Mouse (Mus musculus) lung, adult 2 months (tissue): ENCODE results near the gene Myh1. TPM values are rescaled to one million over a fixed set of nuclear protein-coding genes. Genes with fewer than 3 reads are reported as not detected.

Experiments
- DNase-seq: peaks from one replicate; pipeline ENCODE4 v3.0.0; 2022
- H3K4me1 ChIP-seq: fragments of 200-500 bp; 2 replicates; pipeline ENCODE4 v1.6.1; 2011; ENCODE audit warnings: low read length; ENCODE audit not compliant: control insufficient read depth, insufficient read depth
- H3K4me3 ChIP-seq: fragments of 200-500 bp; replicated peaks from 2 replicates; pipeline ENCODE3; 2011; ENCODE audit warnings: low read depth, mild to moderate bottlenecking, control low read depth, low read length; ENCODE audit errors: extremely low read depth
- CTCF ChIP-seq: fragments of 200-500 bp; IDR thresholded peaks from 2 replicates; pipeline ENCODE4 v1.5.1; 2011; ENCODE audit warnings: mild to moderate bottlenecking, low read length, control low read depth; ENCODE audit not compliant: insufficient read depth
- POLR2A ChIP-seq: fragments of 200-500 bp; IDR thresholded peaks from 2 replicates; pipeline ENCODE4 v1.6.1; 2011; ENCODE audit warnings: low read depth, mild to moderate bottlenecking, control low read depth, low read length, borderline replicate concordance; ENCODE audit errors: extremely low read depth
- WGBS: fragments of 180-500 bp; shearing (Covaris S2); methylation state at CpG from one replicate; pipeline ENCODE4 v1.1.7; 2018; 5-methylcytosine and 5-hydroxymethylcytosine counted together
- polyA plus RNA-seq: library from polyadenylated mRNA; depleted of rRNA; stranded (reverse); fragments of >200 nt; gene quantifications from 2 replicates; pipeline ENCODE4 v1.2.3, GENCODE M21; 2012

Gene Myh1
- polyA plus RNA-seq, 1 experiment, result 51.3 TPM

DNA sequence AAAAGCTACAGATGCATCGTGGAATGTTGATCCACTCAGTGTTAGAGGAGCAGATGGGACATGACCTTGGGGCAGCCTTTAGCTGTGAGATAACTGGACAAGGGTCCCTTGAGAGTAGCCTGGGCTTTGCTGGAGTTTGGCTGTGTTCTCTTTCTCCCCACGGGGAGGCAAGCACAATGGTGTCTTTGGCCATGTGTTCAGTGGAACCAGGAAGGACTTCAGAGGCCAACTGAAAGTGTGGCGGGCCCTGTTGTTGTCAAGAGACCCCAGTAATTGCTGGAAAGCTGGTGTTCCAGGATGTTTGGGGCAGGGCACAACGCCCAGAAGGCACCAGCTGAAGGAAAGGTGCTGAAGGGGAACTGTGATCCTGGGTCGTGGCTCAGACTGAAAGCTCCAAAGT lies 30.6 kb upstream of the Myh1 start:
- Histone ChIP-seq H3K4me1 (no peaks in the 10 kb centered on the region), H3K4me3 (no peak overlapping the region)
- WGBS, result 50% methylated on average over 5 of the region's 5 CpGs
- DNase-seq, result no peak
- TF ChIP-seq POLR2A (no peak), CTCF (no peak)

DNA sequence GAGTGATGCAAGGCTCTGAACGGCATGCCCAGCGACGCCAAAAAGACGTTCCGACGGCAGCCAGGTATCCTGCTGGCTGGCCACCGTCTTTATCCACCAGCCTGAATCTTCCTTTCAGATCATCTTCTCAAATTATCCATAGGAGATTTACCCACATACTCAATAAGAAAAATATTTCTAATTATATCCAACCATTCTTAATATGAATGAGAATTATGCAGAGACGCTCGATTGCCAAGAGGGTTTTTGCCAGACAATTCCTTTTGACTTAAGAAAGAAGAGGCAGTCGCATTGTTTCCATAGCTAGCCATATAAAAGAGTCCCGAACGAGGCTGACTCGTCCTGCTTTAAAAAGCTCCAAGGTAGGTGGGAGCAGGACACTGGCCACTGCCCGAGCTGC lies 29.1 kb upstream of the Myh1 start, which contains the start of gene Myh2:
Gene Myh2 (plus strand): TSS at position 301 of the 400 bp plus-strand sequence.
- TF ChIP-seq CTCF (no peak), POLR2A (no peak)
- no peak for DNase-seq
- no peaks in the 10 kb centered on the region for H3K4me1 ChIP-seq
- WGBS, result 76% methylated on average over 14 of the region's 14 CpGs
- H3K4me3 ChIP-seq, result no peak within 1 kb of the TSS

DNA sequence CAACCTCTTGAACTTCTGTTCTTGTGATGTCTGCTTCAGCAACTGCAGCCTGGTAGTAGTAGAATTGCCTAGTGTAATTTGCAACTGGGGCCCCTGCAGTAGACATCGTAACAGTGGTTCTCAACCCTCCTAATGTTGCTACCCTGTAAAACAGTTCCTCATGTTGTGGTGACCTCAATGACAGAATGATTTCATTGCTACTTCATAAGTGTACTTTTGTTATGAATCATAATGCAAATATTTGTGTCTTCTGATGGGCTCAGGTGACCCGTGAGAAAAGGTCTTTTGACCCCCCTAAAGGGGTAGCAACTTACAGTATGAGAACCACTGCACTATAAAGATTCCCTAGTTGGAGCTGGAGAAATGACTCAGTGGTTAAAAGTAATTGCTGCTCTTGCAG lies 27.4 kb upstream of the Myh1 start:
- no peaks in the 10 kb centered on the region for H3K4me1 ChIP-seq
- TF ChIP-seq POLR2A, result no peak
- 66% methylated on average over 2 of the region's 2 CpGs for WGBS

DNA sequence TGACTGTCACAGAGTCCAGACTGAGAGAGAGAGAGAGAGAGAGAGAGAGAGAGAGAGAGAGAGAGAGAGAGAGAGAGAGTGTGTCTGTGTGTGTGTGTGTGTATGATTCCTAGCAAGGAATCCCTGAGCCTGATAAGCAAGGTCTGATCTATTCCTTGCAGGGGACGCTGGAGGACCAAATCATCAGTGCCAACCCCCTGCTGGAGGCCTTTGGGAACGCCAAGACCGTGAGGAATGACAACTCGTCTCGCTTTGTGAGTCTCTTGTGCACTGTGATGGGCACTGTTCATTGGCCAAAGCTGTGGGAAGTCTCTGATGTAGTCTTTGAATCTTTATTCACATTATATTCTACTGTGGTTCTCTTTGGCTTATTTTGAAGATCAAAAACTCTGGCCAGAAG lies 23.5 kb upstream of the Myh1 start:
- no peak for DNase-seq
- 63% methylated on average over 5 of the region's 5 CpGs for WGBS
- Histone ChIP-seq H3K4me1 (no peaks in the 10 kb centered on the region), H3K4me3 (no peak overlapping the region)
- no peak for TF ChIP-seq CTCF

More for the DNA sequence above, 27.4 kb upstream of the Myh1 start:
- DNase-seq, result no peak
- H3K4me3 ChIP-seq, result no peak overlapping the region

DNA sequence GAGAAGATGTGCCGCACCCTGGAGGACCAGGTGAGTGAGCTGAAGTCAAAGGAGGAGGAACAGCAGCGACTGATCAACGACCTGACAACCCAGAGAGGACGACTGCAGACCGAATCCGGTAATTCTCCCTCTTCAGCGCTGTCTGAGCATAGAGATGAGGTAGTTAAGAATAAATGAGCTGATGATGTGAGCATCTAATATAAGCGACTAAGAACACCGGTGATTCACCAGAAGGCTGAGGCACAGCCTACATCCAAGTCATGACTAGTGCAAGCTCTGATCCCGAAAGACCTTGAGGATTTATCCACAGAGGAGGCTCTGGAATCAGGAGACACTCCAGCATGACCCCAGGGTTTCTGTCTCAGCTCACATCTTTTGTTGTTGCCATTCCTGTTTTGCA lies 9.5 kb upstream of the Myh1 start:
- WGBS, result 74% methylated on average over 10 of the region's 10 CpGs
- DNase-seq, result no peak
- TF ChIP-seq POLR2A, result no peak
- TF ChIP-seq CTCF, result no peak
- Histone ChIP-seq H3K4me3 (no peak overlapping the region), H3K4me1 (no peaks in the 10 kb centered on the region)

DNA sequence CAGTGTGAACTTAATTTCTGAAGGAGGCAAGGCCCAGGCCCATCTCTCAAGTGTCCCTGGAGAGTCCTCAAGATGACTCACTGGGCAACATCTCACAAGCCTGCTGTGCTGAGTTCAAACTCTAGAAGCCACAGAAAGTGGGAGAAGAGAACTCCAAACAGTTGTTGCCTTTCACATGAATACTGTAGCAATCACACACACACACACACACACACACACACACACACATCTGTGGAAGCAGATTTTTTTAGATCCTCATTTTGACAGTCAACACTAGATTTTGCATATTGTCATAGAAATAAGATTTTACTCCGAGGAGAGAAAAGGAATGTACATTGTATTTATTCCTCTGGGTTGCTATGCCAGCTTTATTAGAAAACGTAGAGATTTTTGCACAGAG lies 9.0 kb upstream of the Myh1 start:
- no peak overlapping the region for H3K4me3 ChIP-seq
- TF ChIP-seq POLR2A (no peak), CTCF (no peak)
- WGBS, result 84% methylated on average over 2 of the region's 2 CpGs
- DNase-seq, result no peak
- H3K4me1 ChIP-seq, result no peaks in the 10 kb centered on the region

DNA sequence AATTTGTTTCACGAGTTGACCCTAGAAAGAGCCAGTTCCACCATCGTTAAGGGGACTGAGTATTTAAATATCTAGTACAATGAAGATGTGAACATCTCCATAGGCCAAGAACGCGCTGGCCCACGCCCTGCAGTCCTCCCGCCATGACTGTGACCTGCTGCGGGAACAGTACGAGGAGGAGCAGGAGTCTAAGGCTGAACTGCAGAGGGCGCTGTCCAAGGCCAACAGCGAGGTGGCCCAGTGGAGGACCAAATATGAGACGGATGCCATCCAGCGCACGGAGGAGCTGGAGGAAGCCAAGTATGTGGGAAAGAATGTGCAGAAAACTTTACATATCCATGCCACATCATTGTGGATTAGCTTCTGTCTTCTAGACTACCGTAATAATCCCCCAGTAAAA lies 8.4 kb upstream of the Myh1 start:
- Histone ChIP-seq H3K4me1 (no peaks in the 10 kb centered on the region), H3K4me3 (no peak overlapping the region)
- no peak for DNase-seq
- WGBS, result 83% methylated on average over 14 of the region's 14 CpGs
- no peak for TF ChIP-seq CTCF
- no peak for TF ChIP-seq POLR2A

DNA sequence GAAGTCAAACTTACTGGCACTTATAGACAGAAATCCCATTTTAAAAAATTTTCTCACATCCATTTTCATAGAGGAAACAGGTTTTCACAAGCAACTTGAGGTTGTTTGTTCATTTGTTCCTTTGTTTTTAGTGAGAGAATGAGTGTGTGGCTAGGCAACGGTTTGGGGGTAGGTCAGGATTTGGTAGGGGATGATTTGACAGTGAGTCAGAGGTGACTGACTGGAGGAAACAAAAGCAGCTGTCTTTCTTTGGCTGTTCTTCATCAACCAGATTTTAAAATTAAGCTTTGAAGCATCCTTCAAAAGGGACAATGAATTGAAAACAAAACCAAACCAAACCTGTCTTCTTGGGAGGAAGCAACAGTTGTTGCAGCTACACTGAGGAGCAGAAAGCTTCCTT lies 531 bp upstream of the Myh1 start:
- 28% methylated on average over 1 of the region's 1 CpGs for WGBS
- no peaks in the 10 kb centered on the region for H3K4me1 ChIP-seq
- no peak for DNase-seq
- no peak for TF ChIP-seq CTCF
- TF ChIP-seq POLR2A, result no peak
- no peak overlapping the region for H3K4me3 ChIP-seq

DNA sequence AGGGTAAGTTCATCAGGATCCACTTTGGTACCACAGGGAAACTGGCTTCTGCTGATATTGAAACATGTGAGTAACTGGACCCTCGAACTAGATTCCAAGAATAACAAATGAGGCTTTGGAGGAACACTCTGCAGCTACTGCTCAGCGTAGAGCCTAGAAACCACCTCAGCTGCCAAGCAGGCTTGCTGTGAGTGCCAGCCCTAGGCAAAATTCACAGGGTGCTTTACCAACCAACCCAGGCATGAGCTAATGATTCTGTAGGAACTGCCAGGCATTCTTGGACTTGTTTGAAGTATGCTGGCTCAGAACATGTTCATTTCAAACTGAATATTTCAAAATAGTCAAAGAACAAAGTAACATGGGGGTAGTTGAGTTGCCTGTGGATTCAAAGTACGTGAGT lies 4.9 kb downstream of the Myh1 start:
- 71% methylated on average over 3 of the region's 3 CpGs for WGBS
- Histone ChIP-seq H3K4me1 (no peaks in the 10 kb centered on the region), H3K4me3 (no peak overlapping the region)
- TF ChIP-seq CTCF (no peak), POLR2A (no peak)
- DNase-seq, result no peak

DNA sequence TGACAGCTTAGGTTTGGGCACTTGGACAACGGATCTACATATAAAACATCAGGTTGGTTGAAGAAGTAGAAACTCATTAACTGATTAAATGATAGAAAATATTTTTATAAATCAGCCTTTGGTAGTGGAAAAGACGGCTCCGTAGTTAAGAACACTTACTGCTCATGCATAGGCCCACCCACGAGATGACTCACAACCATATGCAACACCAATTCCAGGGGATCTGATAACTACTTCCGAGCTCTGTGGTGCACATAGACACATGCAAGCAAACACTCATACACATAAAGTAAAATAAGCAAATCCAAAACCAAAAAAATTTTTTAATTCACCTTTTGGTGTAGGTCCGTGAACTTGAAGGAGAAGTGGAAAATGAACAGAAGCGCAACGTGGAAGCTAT lies 22.0 kb downstream of the Myh1 start:
- Histone ChIP-seq H3K4me1 (no peaks in the 10 kb centered on the region), H3K4me3 (no peak overlapping the region)
- WGBS, result 82% methylated on average over 8 of the region's 8 CpGs
- TF ChIP-seq POLR2A (no peak), CTCF (no peak)
- no peak for DNase-seq

DNA sequence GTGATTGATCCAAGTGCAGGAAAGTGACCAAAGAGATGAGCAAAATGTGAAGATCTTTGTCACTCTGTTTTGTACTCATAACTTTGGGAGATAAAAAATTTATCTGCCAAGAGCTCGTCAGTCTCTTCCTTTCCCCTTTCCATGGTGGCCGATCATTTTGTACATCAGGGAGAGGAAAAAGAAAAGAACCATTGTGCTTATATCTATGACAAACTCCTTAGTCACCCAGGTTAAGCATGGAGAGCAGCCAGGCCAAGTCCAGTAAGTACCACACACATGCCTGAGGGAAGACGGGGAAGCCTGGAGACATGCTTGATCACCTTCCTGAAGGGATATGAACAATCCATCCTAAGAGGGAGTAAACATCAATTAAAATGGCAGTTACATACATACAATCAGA lies 24.6 kb downstream of the Myh1 start:
- DNase-seq, result no peak
- whole genome bisulfite sequencing, result 71% methylated on average over 3 of the region's 3 CpGs
- no peaks in the 10 kb centered on the region for H3K4me1 ChIP-seq
- H3K4me3 ChIP-seq, result no peak overlapping the region
- no peak for TF ChIP-seq CTCF
- TF ChIP-seq POLR2A, result no peak
